Mouse (Mus musculus): ENCODE data around the gene Gm9044. TPM values are rescaled to one million over a fixed set of nuclear protein-coding genes. Genes with fewer than 3 reads are reported as not detected.
"Not testable (repeated sequence)": the region's sequence is repeated elsewhere in the genome, so short reads cannot be mapped to it uniquely, and the experiment has no call there.

Gene Gm9044
- polyA plus RNA-seq (2015; fragmentation: Nextera tagmentation; extraction: Ambion mirVana): 0.05 TPM in 1 of 2 replicates, not detected in the other

GRCm38 (mm10) chr10:118332308-118332707 is at the start of gene Gm9044:
Gene Gm9044, minus strand, starts transcription at chr10:118332408.
- not testable (repeated sequence) for H3K4me3 ChIP-seq (ENCODE audit: low read depth, low read length)

GRCm38 (mm10) chr10:118370443-118370842 is 38.2 kb upstream of the Gm9044 start:
- Histone ChIP-seq H3K4me3 (ENCODE audit: low read depth, low read length) (no peak overlapping the region), H3K4me2 (replicated peaks; ENCODE audit: low read depth) (0 out of 2 replicates have a peak overlapping the region, but pooled peaks have one; percentile 30), H3K4me1 (replicated peaks; ENCODE audit: control insufficient read depth, insufficient read depth) (no peaks in the 10 kb centered on the region), H3K36me3 (ENCODE audit: control insufficient read depth, insufficient read depth, low read length) (no peaks in the 10 kb centered on the region), H3K27me3 (ENCODE audit: control insufficient read depth, insufficient read depth, low read length) (no peaks in the 10 kb centered on the region), H3K9ac (ENCODE audit: low read length) (no peak overlapping the region), H3K27ac (replicated peaks) (no peak overlapping the region), H3K9me3 (ENCODE audit: control insufficient read depth, low read length) (no peaks in the 10 kb centered on the region)
- DNase-seq (ENCODE audit: low spot score): peak; percentile 84
- TF ChIP-seq EP300 (optimal IDR thresholded peaks at IDR 0.05): no peak
- TF ChIP-seq CTCF (IDR thresholded peaks at IDR 0.05; ENCODE audit: low read depth): peak; percentile 99
- peak; percentile 80; the same call in 1 of the 2 replicates for ATAC-seq (ENCODE audit: low FRiP score, low TSS enrichment)
- 5% methylated on average over 10 of the region's 10 CpGs for WGBS

More at GRCm38 (mm10) chr10:118332308-118332707, at the start of gene Gm9044:
- H3K4me2 ChIP-seq (replicated peaks; ENCODE audit: low read depth); H3K4me1 ChIP-seq (replicated peaks; ENCODE audit: control insufficient read depth, insufficient read depth); H3K27ac ChIP-seq (replicated peaks); H3K9me3 ChIP-seq (ENCODE audit: control insufficient read depth, low read length); H3K9ac ChIP-seq (ENCODE audit: low read length); ATAC-seq (ENCODE audit: low FRiP score, low TSS enrichment); DNase-seq (ENCODE audit: low spot score); H3K36me3 ChIP-seq (ENCODE audit: control insufficient read depth, insufficient read depth, low read length); H3K27me3 ChIP-seq (ENCODE audit: control insufficient read depth, insufficient read depth, low read length): not testable (repeated sequence)
- no CpG with 5 or more reads among the region's 14 CpGs for WGBS

- no peak for ATAC-seq (ENCODE audit: low FRiP score, low TSS enrichment)
- H3K27me3 ChIP-seq (ENCODE audit: control insufficient read depth, insufficient read depth, low read length): no peaks in the 10 kb centered on the region
These were observed 37.3 kb upstream of the Gm9044 start for GRCm38 (mm10) chr10:118369518-118369917.

GRCm38 (mm10) chr10:118354005-118354404 is 21.8 kb upstream of the Gm9044 start, which contains the start of gene Gm9049:
Gene Gm9049, minus strand, starts transcription at chr10:118354105.
- H3K27ac ChIP-seq (replicated peaks); H3K27me3 ChIP-seq (ENCODE audit: control insufficient read depth, insufficient read depth, low read length); H3K9ac ChIP-seq (ENCODE audit: low read length); H3K4me3 ChIP-seq (ENCODE audit: low read depth, low read length); H3K36me3 ChIP-seq (ENCODE audit: control insufficient read depth, insufficient read depth, low read length); DNase-seq (ENCODE audit: low spot score); H3K4me1 ChIP-seq (replicated peaks; ENCODE audit: control insufficient read depth, insufficient read depth); H3K4me2 ChIP-seq (replicated peaks; ENCODE audit: low read depth); H3K9me3 ChIP-seq (ENCODE audit: control insufficient read depth, low read length); ATAC-seq (ENCODE audit: low FRiP score, low TSS enrichment): not testable (repeated sequence)
- WGBS: no CpG with 5 or more reads among the region's 11 CpGs

More at GRCm38 (mm10) chr10:118369518-118369917, 37.3 kb upstream of the Gm9044 start:
- no peak overlapping the region for H3K4me3 ChIP-seq (ENCODE audit: low read depth, low read length)
- no peaks in the 10 kb centered on the region for H3K36me3 ChIP-seq (ENCODE audit: control insufficient read depth, insufficient read depth, low read length)
- no peak overlapping the region for H3K4me2 ChIP-seq (replicated peaks; ENCODE audit: low read depth)
- WGBS: 89% methylated on average over 9 of the region's 9 CpGs
- no peak for TF ChIP-seq EP300 (optimal IDR thresholded peaks at IDR 0.05)
- no peak for TF ChIP-seq CTCF (IDR thresholded peaks at IDR 0.05; ENCODE audit: low read depth)
- H3K9me3 ChIP-seq (ENCODE audit: control insufficient read depth, low read length): no peaks in the 10 kb centered on the region
- H3K9ac ChIP-seq (ENCODE audit: low read length): no peak overlapping the region
- DNase-seq (ENCODE audit: low spot score): no peak
- H3K4me1 ChIP-seq (replicated peaks; ENCODE audit: control insufficient read depth, insufficient read depth): no peaks in the 10 kb centered on the region
- H3K27ac ChIP-seq (replicated peaks): no peak overlapping the region

- not testable (repeated sequence) for ATAC-seq (ENCODE audit: low FRiP score, low TSS enrichment); H3K4me2 ChIP-seq (replicated peaks; ENCODE audit: low read depth); H3K9ac ChIP-seq (ENCODE audit: low read length); H3K9me3 ChIP-seq (ENCODE audit: control insufficient read depth, low read length); H3K27ac ChIP-seq (replicated peaks); H3K36me3 ChIP-seq (ENCODE audit: control insufficient read depth, insufficient read depth, low read length); H3K4me3 ChIP-seq (ENCODE audit: low read depth, low read length); H3K27me3 ChIP-seq (ENCODE audit: control insufficient read depth, insufficient read depth, low read length); H3K4me1 ChIP-seq (replicated peaks; ENCODE audit: control insufficient read depth, insufficient read depth); DNase-seq (ENCODE audit: low spot score)
- WGBS: 100% methylated on average over 1 of the region's 14 CpGs
These were observed 16.4 kb upstream of the Gm9044 start, which contains the start of gene Gm9048 for GRCm38 (mm10) chr10:118348579-118348978. Gene Gm9048, minus strand, starts transcription at chr10:118348679.

- H3K4me2 ChIP-seq (replicated peaks; ENCODE audit: low read depth); H3K27me3 ChIP-seq (ENCODE audit: control insufficient read depth, insufficient read depth, low read length); H3K9ac ChIP-seq (ENCODE audit: low read length); H3K27ac ChIP-seq (replicated peaks); H3K9me3 ChIP-seq (ENCODE audit: control insufficient read depth, low read length); H3K36me3 ChIP-seq (ENCODE audit: control insufficient read depth, insufficient read depth, low read length); H3K4me3 ChIP-seq (ENCODE audit: low read depth, low read length); ATAC-seq (ENCODE audit: low FRiP score, low TSS enrichment); DNase-seq (ENCODE audit: low spot score); H3K4me1 ChIP-seq (replicated peaks; ENCODE audit: control insufficient read depth, insufficient read depth): not testable (repeated sequence)
- no CpG with 5 or more reads among the region's 14 CpGs for WGBS
These were observed 10.9 kb upstream of the Gm9044 start, which contains the start of gene Gm9046 for GRCm38 (mm10) chr10:118343155-118343554. Gene Gm9046, minus strand, starts transcription at chr10:118343255.

- not testable (repeated sequence) for H3K4me1 ChIP-seq (replicated peaks; ENCODE audit: control insufficient read depth, insufficient read depth); H3K9me3 ChIP-seq (ENCODE audit: control insufficient read depth, low read length); ATAC-seq (ENCODE audit: low FRiP score, low TSS enrichment); H3K27me3 ChIP-seq (ENCODE audit: control insufficient read depth, insufficient read depth, low read length); H3K4me3 ChIP-seq (ENCODE audit: low read depth, low read length); H3K27ac ChIP-seq (replicated peaks); H3K36me3 ChIP-seq (ENCODE audit: control insufficient read depth, insufficient read depth, low read length); DNase-seq (ENCODE audit: low spot score); H3K9ac ChIP-seq (ENCODE audit: low read length); H3K4me2 ChIP-seq (replicated peaks; ENCODE audit: low read depth)
- no CpG with 5 or more reads among the region's 14 CpGs for WGBS
These were observed 5.5 kb upstream of the Gm9044 start, which contains the start of gene Gm9045 for GRCm38 (mm10) chr10:118337731-118338130. Gene Gm9045, minus strand, starts transcription at chr10:118337831.

GRCm38 (mm10) chr10:118326869-118327268 is 5.3 kb downstream of the Gm9044 start, which contains the start of gene Gm9040:
Gene Gm9040, minus strand, starts transcription at chr10:118326969.
- not testable (repeated sequence) for DNase-seq (ENCODE audit: low spot score); H3K9ac ChIP-seq (ENCODE audit: low read length); ATAC-seq (ENCODE audit: low FRiP score, low TSS enrichment); H3K4me2 ChIP-seq (replicated peaks; ENCODE audit: low read depth); H3K27me3 ChIP-seq (ENCODE audit: control insufficient read depth, insufficient read depth, low read length); H3K36me3 ChIP-seq (ENCODE audit: control insufficient read depth, insufficient read depth, low read length); H3K4me1 ChIP-seq (replicated peaks; ENCODE audit: control insufficient read depth, insufficient read depth); H3K27ac ChIP-seq (replicated peaks); H3K4me3 ChIP-seq (ENCODE audit: low read depth, low read length); H3K9me3 ChIP-seq (ENCODE audit: control insufficient read depth, low read length)
- WGBS: no CpG with 5 or more reads among the region's 11 CpGs
